Mouse (Mus musculus) embryonic facial prominence, embryonic 11.5 days (tissue): ENCODE measurements around the gene Krtap4-7. TPM values are rescaled to one million over a fixed set of nuclear protein-coding genes. Genes with fewer than 3 reads are reported as not detected.
"Not testable (repeated sequence)": the region's sequence is repeated elsewhere in the genome, so short reads cannot be mapped to it uniquely, and the experiment has no call there.

ENCODE experiments used
- ATAC-seq: fragments of 200-750 bp; cut with Nextera tagmentation; replicated peaks from 2 replicates; pipeline ENCODE4 v1.8.0; 2017; ENCODE audit warnings: low read depth; ENCODE audit not compliant: insufficient number of reproducible peaks, low FRiP score, low TSS enrichment
- DNase-seq: peaks from one replicate; pipeline ENCODE4 v3.0.0-alpha.2; 2015; ENCODE audit warnings: low spot score
- H3K27ac ChIP-seq: fragments of 300-500 bp; sonication (generic); replicated peaks from 2 replicates; pipeline ENCODE4 v1.5.1; 2014; ENCODE audit warnings: mild to moderate bottlenecking, low read depth, low read length, control low read depth
- H3K27me3 ChIP-seq: fragments of 300-500 bp; sonication (generic); 2 replicates; pipeline ENCODE4 v1.6.1; 2014; ENCODE audit warnings: mild to moderate bottlenecking, low read length, moderate library complexity, mixed read lengths; ENCODE audit not compliant: control insufficient read depth, insufficient read depth
- H3K36me3 ChIP-seq: fragments of 300-500 bp; sonication (generic); replicated peaks from 2 replicates; pipeline ENCODE4 v1.6.1; 2014; ENCODE audit warnings: low read depth, mild to moderate bottlenecking, low read length, moderate library complexity, mixed read lengths; ENCODE audit not compliant: control insufficient read depth, insufficient read depth
- H3K4me1 ChIP-seq: fragments of 300-500 bp; sonication (generic); 2 replicates; pipeline ENCODE4 v1.6.1; 2014; ENCODE audit warnings: low read length, mixed read lengths; ENCODE audit not compliant: control insufficient read depth, insufficient read depth
- H3K4me2 ChIP-seq: fragments of 300-500 bp; sonication (generic); 2 replicates; pipeline ENCODE4 v1.6.1; 2014; ENCODE audit warnings: low read depth, mild to moderate bottlenecking, control low read depth, low read length, moderate library complexity
- H3K4me3 ChIP-seq: fragments of 300-500 bp; sonication (generic); 2 replicates; pipeline ENCODE4 v1.5.1; 2014; ENCODE audit warnings: low read depth, low read length, control low read depth
- H3K9ac ChIP-seq: fragments of 300-500 bp; sonication (generic); replicated peaks from 2 replicates; pipeline ENCODE4 v1.6.1; 2014; ENCODE audit warnings: mild to moderate bottlenecking, control low read depth, low read length
- H3K9me3 ChIP-seq: fragments of 300-500 bp; sonication (generic); replicated peaks from 2 replicates; pipeline ENCODE4 v1.6.1; 2016; ENCODE audit warnings: mild to moderate bottlenecking, low read length, inconsistent platforms, mixed read lengths; ENCODE audit not compliant: control insufficient read depth
- WGBS: fragments of 180-500 bp; shearing (Covaris S2); extraction: QIAGEN DNeasy Blood & Tissue Kit; methylation state at CpG from one replicate; pipeline ENCODE4 v1.1.7; 2014; 5-methylcytosine and 5-hydroxymethylcytosine counted together
- polyA plus RNA-seq: library from polyadenylated mRNA; unstranded; fragments of >200 nt; fragmentation: Nextera tagmentation; extraction: Ambion mirVana; gene quantifications from 2 replicates; pipeline ENCODE4 v1.2.1, GENCODE M21; 2014

Krtap4-7 gene
- polyA plus RNA-seq, 1 experiment from 2014 or later, result not detected

- DNase-seq (no peak), ATAC-seq (no peak)
- no peaks in the 10 kb centered on the region for H3K9me3 ChIP-seq
- no peak overlapping the region for H3K27ac ChIP-seq
- no peaks in the 10 kb centered on the region for H3K36me3 ChIP-seq
- WGBS, result 88% methylated on average over 3 of the region's 3 CpGs
- H3K27me3 ChIP-seq, result no peaks in the 10 kb centered on the region
- no peaks in the 10 kb centered on the region for H3K4me1 ChIP-seq
- H3K4me2 ChIP-seq, result no peak overlapping the region
- no peak overlapping the region for H3K4me3 ChIP-seq
- H3K9ac ChIP-seq, result no peak overlapping the region
These were observed 13.0 kb downstream of the Krtap4-7 start for GRCm38 (mm10) chr11:99630890-99631289.

GRCm38 (mm10) chr11:99628138-99628537 lies 15.8 kb downstream of the Krtap4-7 start, which contains the start of gene Krtap4-1:
Gene Krtap4-1 (minus strand): TSS chr11:99628238.
- no peak for ATAC-seq
- WGBS, result 78% methylated on average over 4 of the region's 4 CpGs
- Histone ChIP-seq H3K36me3 (no peaks in the 10 kb centered on the region), H3K27me3 (no peaks in the 10 kb centered on the region), H3K4me3 (no peak within 1 kb of the TSS), H3K4me1 (no peaks in the 10 kb centered on the region), H3K9me3 (no peaks in the 10 kb centered on the region), H3K4me2 (no peak within 1 kb of the TSS), H3K9ac (no peak within 1 kb of the TSS), H3K27ac (no peak within 1 kb of the TSS)
- no peak for DNase-seq

DNA sequence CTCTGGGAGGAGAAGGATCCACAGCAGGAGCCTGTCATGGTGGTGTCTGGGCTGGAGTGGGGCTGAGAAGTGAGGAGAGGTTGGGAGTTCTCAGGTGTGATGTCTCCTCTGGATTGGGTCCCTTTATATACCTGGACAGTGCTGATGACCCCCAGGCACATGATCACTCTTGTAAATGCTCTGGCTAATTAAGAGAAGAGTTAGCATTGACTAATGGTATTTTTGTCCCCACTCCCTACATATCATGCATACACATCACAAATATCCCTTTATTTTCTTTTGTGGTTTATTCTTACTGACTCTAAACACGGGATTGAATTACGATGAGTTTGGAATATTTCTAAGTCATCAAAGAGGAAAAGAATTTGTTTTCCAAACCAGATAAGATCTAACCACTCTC lies 23.6 kb downstream of the Krtap4-7 start, which contains the start of gene Gm11562:
TSS of gene Gm11562 (minus strand) at position 101 of the 400 bp plus-strand sequence.
- ATAC-seq (no peak), DNase-seq (no peak)
- Histone ChIP-seq H3K4me1 (no peaks in the 10 kb centered on the region), H3K36me3 (no peaks in the 10 kb centered on the region), H3K9ac (no peak within 1 kb of the TSS), H3K4me2 (no peak within 1 kb of the TSS), H3K4me3 (no peak within 1 kb of the TSS), H3K27me3 (no peaks in the 10 kb centered on the region), H3K9me3 (no peaks in the 10 kb centered on the region), H3K27ac (no peak within 1 kb of the TSS)
- WGBS, result 83% methylated on average over 2 of the region's 2 CpGs

- Histone ChIP-seq H3K9ac (no peak within 1 kb of the TSS), H3K4me1 (no peaks in the 10 kb centered on the region), H3K27me3 (no peaks in the 10 kb centered on the region), H3K36me3 (no peaks in the 10 kb centered on the region), H3K4me2 (no peak within 1 kb of the TSS), H3K27ac (no peak within 1 kb of the TSS), H3K9me3 (no peaks in the 10 kb centered on the region), H3K4me3 (no peak within 1 kb of the TSS)
- DNase-seq (no peak), ATAC-seq (no peak)
- WGBS, result 76% methylated on average over 3 of the region's 3 CpGs
These were observed 29.0 kb downstream of the Krtap4-7 start, which contains the start of gene Krtap2-4 for GRCm38 (mm10) chr11:99614796-99615363. Gene Krtap2-4 (minus strand): TSS chr11:99614846.

- not testable (repeated sequence) for H3K36me3 ChIP-seq, H3K27ac ChIP-seq, DNase-seq, ATAC-seq, H3K9me3 ChIP-seq, H3K4me3 ChIP-seq, H3K9ac ChIP-seq, H3K4me2 ChIP-seq, H3K27me3 ChIP-seq, H3K4me1 ChIP-seq
- WGBS, result 71% methylated on average over 1 of the region's 2 CpGs
These were observed 33.8 kb downstream of the Krtap4-7 start, which contains the start of gene Gm11937 for GRCm38 (mm10) chr11:99610089-99610488. Gene Gm11937 (minus strand): TSS chr11:99610189.

- no peaks in the 10 kb centered on the region for H3K27me3 ChIP-seq
- no peaks in the 10 kb centered on the region for H3K4me1 ChIP-seq
- no peaks in the 10 kb centered on the region for H3K36me3 ChIP-seq
- no peak for DNase-seq
- ATAC-seq, result no peak
- 75% methylated on average over 1 of the region's 1 CpGs for whole genome bisulfite sequencing
- no peak overlapping the region for H3K4me3 ChIP-seq
- no peak overlapping the region for H3K27ac ChIP-seq
- no peak overlapping the region for H3K4me2 ChIP-seq
- no peak overlapping the region for H3K9ac ChIP-seq
- no peaks in the 10 kb centered on the region for H3K9me3 ChIP-seq
These were observed 34.8 kb downstream of the Krtap4-7 start for GRCm38 (mm10) chr11:99609126-99609525.

- not testable (repeated sequence) for H3K27me3 ChIP-seq, H3K27ac ChIP-seq, H3K36me3 ChIP-seq, H3K9ac ChIP-seq, H3K4me3 ChIP-seq, DNase-seq, H3K9me3 ChIP-seq, H3K4me1 ChIP-seq, ATAC-seq, H3K4me2 ChIP-seq
- 56% methylated on average over 1 of the region's 1 CpGs for WGBS
These were observed 40.7 kb downstream of the Krtap4-7 start, which contains the start of gene Gm11938 for GRCm38 (mm10) chr11:99603208-99603607. Gene Gm11938 (minus strand): TSS chr11:99603308.

- DNase-seq, H3K4me2 ChIP-seq, ATAC-seq, H3K36me3 ChIP-seq, H3K9me3 ChIP-seq, H3K27me3 ChIP-seq, H3K4me1 ChIP-seq, H3K9ac ChIP-seq, H3K4me3 ChIP-seq, H3K27ac ChIP-seq: not testable (repeated sequence)
- WGBS, result 92% methylated on average over 4 of the region's 6 CpGs
These were observed 46.1 kb downstream of the Krtap4-7 start, which contains the start of gene Krtap9-3 for GRCm38 (mm10) chr11:99597742-99598141. Gene Krtap9-3 (minus strand): TSS chr11:99598105.
